Mouse (Mus musculus) embryo, embryonic 11.5 days (tissue): ENCODE results near the gene Lrrc75a.

Experiments
- DNase-seq: peaks from one replicate; pipeline ENCODE4 v3.0.0-alpha.2; 2012; ENCODE audit warnings: low read depth, low spot score

Gene Lrrc75a

GRCm38 (mm10) chr11:62621079-62621478 lies 27.2 kb downstream of the Lrrc75a start:
- DNase-seq: no peak

GRCm38 (mm10) chr11:62615456-62615855 lies 32.9 kb downstream of the Lrrc75a start:
- no peak for DNase-seq

GRCm38 (mm10) chr11:62614876-62615410 lies 33.4 kb downstream of the Lrrc75a start:
- DNase-seq: no peak

- peak; percentile 95 for DNase-seq
Observed at GRCm38 (mm10) chr11:62613657-62614365, 34.5 kb downstream of the Lrrc75a start.

GRCm38 (mm10) chr11:62612604-62613003 lies 35.7 kb downstream of the Lrrc75a start:
- no peak for DNase-seq

DNA sequence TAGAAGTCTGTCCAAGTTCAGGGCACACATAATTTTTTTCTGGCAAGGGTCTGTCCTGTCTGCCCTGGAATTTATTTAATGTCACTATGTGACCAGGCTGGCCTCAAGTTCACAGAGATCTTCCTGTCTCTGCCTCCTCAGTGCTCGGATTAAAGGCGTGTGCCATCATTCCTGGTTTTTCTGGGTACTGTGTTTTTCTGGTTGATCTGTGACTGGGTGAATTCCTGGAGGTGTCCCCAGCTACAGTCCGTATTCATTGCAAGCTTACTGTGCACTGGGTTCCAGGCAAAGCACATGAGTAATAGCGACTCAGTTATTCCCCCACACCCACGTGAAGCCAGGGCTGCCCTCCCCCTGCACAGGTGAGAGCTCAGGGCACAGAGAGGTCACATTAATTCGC lies 38.0 kb downstream of the Lrrc75a start:
- no peak for DNase-seq

DNA sequence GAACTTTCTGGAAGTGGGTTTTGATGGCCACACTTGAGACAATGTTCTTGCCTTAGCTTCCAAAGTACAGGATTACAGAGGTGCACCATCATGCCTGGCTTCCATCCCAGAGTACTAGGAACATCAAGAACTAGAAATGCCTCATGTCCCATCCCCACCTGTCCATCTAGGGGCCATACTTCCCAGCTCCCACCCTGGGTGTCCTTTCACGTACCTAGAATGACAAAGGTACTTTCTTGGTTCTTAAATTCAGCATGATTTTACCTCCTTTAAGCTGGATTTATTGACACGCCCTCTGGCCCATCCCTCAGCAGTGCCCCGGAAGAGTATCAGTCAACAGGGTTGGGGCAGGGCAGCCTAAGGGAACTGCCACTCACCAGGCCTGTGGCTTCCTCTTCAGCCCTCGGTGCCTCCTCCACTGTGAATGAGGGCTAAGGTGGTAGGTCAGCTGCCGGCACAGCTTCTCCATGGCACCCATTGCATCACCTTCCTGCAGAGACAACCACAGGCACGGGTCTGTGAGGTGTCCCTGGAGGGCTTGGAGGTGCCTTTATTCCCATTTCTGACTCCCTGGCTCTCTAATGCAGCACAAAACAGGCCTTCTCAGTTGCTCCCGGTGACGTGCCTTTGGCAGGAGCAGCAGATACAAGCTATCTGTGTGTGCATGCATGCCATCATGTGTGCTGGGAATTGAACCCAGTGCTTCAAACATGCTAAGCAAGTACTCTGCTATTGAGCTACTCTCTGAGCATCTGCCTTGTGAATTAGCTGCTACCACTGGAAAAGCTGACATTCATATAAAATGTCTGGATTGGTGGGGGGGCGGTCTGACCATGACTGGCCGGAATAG lies 39.3 kb downstream of the Lrrc75a start:
- DNase-seq: no peak

DNA sequence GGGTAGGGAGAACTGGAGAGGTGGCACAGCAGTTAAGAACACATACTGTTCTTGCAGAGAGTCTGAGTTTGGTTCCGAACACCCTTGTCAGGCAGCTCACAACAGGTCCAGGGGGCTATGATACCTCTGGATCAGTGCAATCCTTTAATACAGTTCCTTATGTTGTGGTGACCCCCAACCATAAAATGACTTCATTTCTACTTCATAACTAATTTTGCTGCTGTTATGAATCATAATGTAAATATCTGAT lies 40.4 kb downstream of the Lrrc75a start:
- DNase-seq: no peak

GRCm38 (mm10) chr11:62607170-62607951 lies 41.0 kb downstream of the Lrrc75a start:
- DNase-seq: no peak

- DNase-seq: no peak
Observed at GRCm38 (mm10) chr11:62606299-62607169, 41.8 kb downstream of the Lrrc75a start.

DNA sequence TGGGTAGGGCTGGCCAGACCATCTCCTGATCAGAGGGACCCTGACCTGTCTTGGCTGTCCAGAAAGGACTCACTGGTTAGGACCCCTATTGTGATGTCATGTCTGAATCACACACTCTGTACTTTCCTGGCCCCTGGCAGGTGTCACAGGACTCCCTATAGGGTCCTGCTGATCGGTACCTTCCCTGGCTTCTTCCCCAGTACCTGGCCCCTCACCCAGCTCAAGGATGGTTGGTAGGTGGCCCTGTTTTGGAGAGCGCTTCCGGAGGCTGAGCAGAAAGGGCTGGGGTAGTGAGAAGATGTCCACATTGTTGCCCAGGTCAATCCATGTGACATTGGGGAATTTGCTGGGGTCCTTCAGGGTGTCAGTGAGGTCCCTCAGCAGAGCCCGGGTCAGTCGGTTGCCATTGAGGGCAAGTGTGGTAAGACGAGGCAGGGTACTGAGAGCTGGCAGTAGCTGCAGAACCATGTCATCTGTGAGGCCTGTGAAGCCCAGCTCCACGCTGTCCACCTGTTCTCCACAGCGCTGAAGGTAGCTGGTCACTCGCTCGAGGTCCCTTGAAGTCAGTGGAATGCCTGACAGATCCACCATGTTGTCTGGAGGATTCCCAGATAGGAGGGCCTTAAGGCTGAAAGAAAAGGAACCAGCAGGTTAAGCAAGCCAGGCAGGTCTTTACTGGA lies 42.6 kb downstream of the Lrrc75a start:
- DNase-seq: no peak

GRCm38 (mm10) chr11:62604886-62605618 lies 43.3 kb downstream of the Lrrc75a start:
- DNase-seq: no peak

- DNase-seq: no peak
Observed at GRCm38 (mm10) chr11:62604123-62604706, 44.1 kb downstream of the Lrrc75a start.

DNA sequence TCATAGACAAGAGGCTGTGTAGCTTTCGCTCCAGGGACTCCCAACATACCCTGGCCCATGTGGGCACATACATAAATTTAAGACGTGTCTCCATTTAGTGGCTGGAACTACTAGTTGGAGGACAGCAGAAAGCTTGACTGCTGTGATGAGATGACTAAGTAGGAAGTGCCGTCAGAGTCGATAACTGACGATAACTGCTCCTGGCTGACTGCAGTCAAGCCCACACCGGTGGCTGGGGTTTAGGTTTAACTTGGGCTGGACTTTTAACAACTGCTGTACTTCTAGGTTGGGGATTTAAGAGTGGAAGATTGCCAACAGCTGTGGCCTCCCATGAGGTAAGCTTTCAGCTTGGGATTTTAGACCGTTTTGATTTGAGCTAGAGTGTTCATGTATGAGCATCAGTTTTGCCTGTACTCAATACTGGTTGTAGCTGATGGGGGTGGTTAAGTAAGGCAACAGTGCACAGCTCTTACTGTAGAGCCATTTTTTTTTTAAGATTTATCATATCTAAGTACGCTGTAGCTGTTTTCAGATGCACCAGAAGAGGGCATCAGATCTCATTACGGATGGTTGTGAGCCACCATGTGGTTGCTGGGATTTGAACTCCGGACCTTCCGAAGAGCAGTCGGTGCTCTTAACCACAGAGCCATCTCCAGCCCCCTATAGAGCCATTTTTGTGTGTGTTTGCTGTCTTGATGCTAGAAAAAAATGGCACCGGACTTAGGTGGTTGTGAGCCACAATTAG lies 44.8 kb downstream of the Lrrc75a start:
- no peak for DNase-seq

GRCm38 (mm10) chr11:62602619-62603311 lies 45.6 kb downstream of the Lrrc75a start:
- peak; percentile 99 for DNase-seq

DNA sequence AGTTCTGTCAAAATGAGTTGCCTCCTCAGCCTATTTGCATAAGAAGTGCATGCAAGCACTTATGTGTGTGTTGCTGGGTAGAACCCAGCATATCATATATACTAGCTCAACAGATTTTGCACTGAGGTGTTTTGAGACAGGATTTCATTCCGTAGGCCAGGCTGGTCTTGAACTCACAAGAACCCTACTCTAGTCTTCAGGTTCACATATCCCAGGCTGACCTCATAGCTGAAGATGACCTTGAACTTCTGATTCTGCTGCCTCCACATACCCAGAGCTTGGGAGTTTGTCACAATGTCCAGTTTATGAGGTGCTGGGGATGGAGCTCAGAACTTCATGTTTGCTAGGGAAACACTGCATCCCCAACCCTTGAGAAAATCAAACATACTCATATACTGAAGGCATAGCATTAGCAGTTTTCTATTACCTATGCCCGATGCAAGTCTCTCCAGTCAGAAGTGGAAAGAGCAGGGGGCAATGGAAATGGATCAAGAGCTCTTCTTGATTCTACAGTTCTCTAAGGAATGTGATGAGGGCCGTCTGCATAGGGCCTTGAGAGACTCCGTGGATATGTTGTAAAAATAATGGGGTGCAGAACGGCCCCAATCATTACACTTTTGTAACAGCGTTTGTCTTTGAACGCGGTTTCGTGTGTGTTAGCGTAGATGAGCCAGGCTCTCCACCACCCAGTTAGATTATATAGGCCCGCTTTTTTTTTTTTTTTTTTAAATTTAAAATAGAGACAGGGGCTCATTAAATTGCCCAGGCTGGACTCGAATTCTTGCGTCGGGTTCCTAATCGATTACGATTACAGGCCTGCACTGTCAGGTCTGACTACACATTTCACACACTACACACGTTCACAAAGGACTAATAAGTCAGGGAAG lies 46.3 kb downstream of the Lrrc75a start:
- no peak for DNase-seq

GRCm38 (mm10) chr11:62598571-62598970 lies 49.8 kb downstream of the Lrrc75a start:
- DNase-seq: no peak
